Mouse (Mus musculus) liver, embryonic 14.5 days (tissue): ENCODE measurements around the gene Trmt61a. TPM values are rescaled to one million over a fixed set of nuclear protein-coding genes. Genes with fewer than 3 reads are reported as not detected.

Experiments used
- ATAC-seq: fragments of 200-750 bp; cut with Nextera tagmentation; 2 replicates; pipeline ENCODE4 v1.8.0; 2017; ENCODE audit warnings: moderate number of reproducible peaks, mild to moderate bottlenecking, moderate library complexity; ENCODE audit not compliant: insufficient read depth
- DNase-seq, 3 experiments: peaks; one replicate each; pipeline ENCODE4 v3.0.0-alpha.2; 2012 to 2013; ENCODE audit warnings: low read depth in 3 of 3, low spot score in 3 of 3
- H3K27ac ChIP-seq: fragments of 300-500 bp; sonication (generic); 2 replicates; pipeline ENCODE4 v1.5.1; 2014; ENCODE audit warnings: moderate library complexity, mild to moderate bottlenecking, control low read depth, inconsistent platforms
- H3K27me3 ChIP-seq: fragments of 300-500 bp; sonication (generic); 2 replicates; pipeline ENCODE4 v1.6.1; 2014; ENCODE audit warnings: mild to moderate bottlenecking, low read length, moderate library complexity; ENCODE audit not compliant: control insufficient read depth, insufficient read depth
- H3K36me3 ChIP-seq: fragments of 300-500 bp; sonication (generic); replicated peaks from 2 replicates; pipeline ENCODE4 v1.6.1; 2014; ENCODE audit warnings: low read depth; ENCODE audit not compliant: control insufficient read depth, insufficient read depth
- H3K4me1 ChIP-seq, 2 experiments: fragments of 200-500 bp in 1 of 2; fragments of 300-500 bp in 1 of 2; sonication (generic) in 1 of 2; replicated peaks; 2 replicates each; pipeline ENCODE4 v1.6.1; 2012 to 2014; ENCODE audit warnings: antibody characterized with exemption in 1 of 2, inconsistent platforms in 1 of 2, low read length in 1 of 2; ENCODE audit not compliant: control insufficient read depth in 2 of 2, insufficient read depth in 2 of 2
- H3K4me2 ChIP-seq: fragments of 300-500 bp; sonication (generic); 2 replicates; pipeline ENCODE4 v1.6.1; 2014; ENCODE audit warnings: low read depth, mild to moderate bottlenecking, control low read depth, moderate library complexity
- H3K4me3 ChIP-seq, 2 experiments: fragments of 200-500 bp in 1 of 2; fragments of 300-500 bp in 1 of 2; sonication (generic) in 1 of 2; 2 replicates each; pipeline ENCODE4 v1.5.1; 2012 to 2014; ENCODE audit warnings: low read depth in 2 of 2, low read length in 2 of 2, mild to moderate bottlenecking in 2 of 2, control low read depth in 1 of 2, inconsistent platforms in 1 of 2, moderate library complexity in 1 of 2; ENCODE audit not compliant: insufficient read depth in 1 of 2
- H3K9ac ChIP-seq: fragments of 300-500 bp; sonication (generic); replicated peaks from 2 replicates; pipeline ENCODE4 v1.6.1; 2014; ENCODE audit warnings: mild to moderate bottlenecking, control low read depth, moderate library complexity
- H3K9me3 ChIP-seq: fragments of 300-500 bp; sonication (generic); 2 replicates; pipeline ENCODE4 v1.6.1; 2016; ENCODE audit warnings: low read length, mixed read lengths; ENCODE audit not compliant: control insufficient read depth
- CTCF ChIP-seq: IDR thresholded peaks from 2 replicates; pipeline ENCODE4 v1.5.1; 2016; ENCODE audit warnings: antibody characterized with exemption, low read depth, control low read depth
- EP300 ChIP-seq: IDR thresholded peaks from 2 replicates; pipeline ENCODE4 v1.6.1; 2016; ENCODE audit warnings: antibody characterized with exemption, low read depth
- WGBS: fragments of 180-500 bp; shearing (Covaris S2); extraction: QIAGEN DNeasy Blood & Tissue Kit; methylation state at CpG from one replicate; pipeline ENCODE4 v1.1.7; 2014; ENCODE audit not compliant: insufficient replicate concordance; 5-methylcytosine and 5-hydroxymethylcytosine counted together
- polyA plus RNA-seq, 2 experiments: library from polyadenylated mRNA; depleted of rRNA in 1 of 2; stranded (reverse) in 1 of 2; unstranded in 1 of 2; fragments of >200 nt; fragmentation: Nextera tagmentation in 1 of 2; extraction: Ambion mirVana in 1 of 2; gene quantifications; 2 replicates each; pipeline versions ENCODE4 v1.2.1 to v1.2.3; 2012 to 2014

The Trmt61a gene
- polyA plus RNA-seq, 2 experiments, result 3.3 to 19.3 TPM

DNA sequence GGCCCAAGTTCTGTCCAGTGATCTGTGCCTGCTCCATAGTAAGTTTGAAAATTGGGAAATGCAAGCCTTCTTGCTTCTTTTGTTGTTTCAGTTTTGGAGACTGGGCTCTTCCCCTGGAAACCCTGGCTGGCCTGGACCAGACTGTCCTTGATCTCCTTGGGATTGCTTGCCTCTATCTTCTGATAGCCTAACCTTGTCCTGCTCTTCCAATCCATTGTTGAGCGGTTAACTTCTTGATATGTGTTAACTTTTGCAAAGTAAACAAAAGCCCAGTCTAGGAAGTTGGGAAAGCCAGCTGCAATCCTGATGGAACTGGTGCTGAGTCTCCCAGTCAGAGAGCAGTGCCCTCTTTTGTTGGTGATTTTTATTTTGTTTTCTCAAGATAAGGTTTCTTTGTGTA lies 50.1 kb downstream of the Trmt61a start:
- Histone ChIP-seq H3K4me3 (no peak overlapping the region), H3K9me3 (no peaks in the 10 kb centered on the region), H3K9ac (no peak overlapping the region), H3K27me3 (no peaks in the 10 kb centered on the region), H3K4me1 (peaks cover 0 to 4% of the 10 kb centered on the region in 2 experiments; a peak in 2 of 4 replicates), H3K27ac (no peak overlapping the region), H3K36me3 (no peaks in the 10 kb centered on the region; the same call in 1 of the 2 replicates), H3K4me2 (no peak overlapping the region)
- DNase-seq (no peak), ATAC-seq (no peak)
- WGBS, result 73% methylated on average over 1 of the region's 1 CpGs
- TF ChIP-seq CTCF, result no peak
- no peak for TF ChIP-seq EP300

DNA sequence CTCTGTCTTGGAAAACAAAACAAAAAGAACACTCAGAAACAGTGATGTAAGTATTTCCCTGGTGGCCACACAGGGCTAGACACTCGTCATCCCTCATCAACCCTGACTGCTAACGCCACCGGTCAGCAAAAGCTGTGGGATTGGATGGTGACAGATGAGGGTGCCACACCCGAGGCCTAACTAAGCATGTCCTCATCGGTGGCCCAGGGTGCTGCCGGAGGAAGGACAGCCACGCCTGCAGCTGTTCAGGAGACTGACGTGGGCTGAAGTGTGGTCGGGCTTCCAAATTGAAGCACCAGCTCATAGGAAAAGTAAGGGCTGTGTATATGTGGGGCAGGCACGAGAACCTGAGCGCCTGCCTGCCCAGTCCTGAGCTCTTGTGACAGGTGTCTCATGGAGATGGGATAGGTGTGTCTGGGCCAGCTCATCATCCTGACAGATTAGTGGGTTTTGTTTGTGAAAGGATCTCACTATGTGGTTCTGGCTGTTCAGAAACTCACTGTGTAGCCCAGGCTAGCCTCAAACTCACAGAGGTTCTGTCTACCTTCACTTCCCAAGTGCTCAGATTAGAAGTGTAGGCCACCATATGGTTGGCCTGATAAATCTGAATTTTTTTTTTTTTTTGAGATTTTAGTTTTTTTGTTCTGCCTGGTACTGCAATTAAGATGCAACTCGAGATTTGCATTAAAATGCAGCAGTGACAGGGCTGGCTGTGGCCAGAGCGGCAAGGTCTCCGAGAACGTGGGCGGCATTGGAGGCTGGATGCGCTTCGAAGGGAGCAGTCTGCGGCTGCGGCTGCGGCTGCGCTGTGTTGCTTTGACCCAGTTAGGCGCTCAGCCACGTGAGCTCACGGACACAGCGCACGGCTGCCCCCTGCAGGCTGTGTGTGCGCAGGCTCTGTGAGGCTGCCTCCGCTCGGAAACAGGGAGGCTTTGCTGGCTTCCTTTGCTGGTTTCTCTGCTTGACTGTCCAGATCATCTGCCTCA lies 54.2 kb downstream of the Trmt61a start:
- no peak overlapping the region for H3K4me3 ChIP-seq
- no peak overlapping the region for H3K27ac ChIP-seq
- H3K9me3 ChIP-seq, result no peaks in the 10 kb centered on the region
- ATAC-seq (peak; percentile 82), DNase-seq (peak; percentile 61 to 70 (median 63))
- no peak overlapping the region for H3K9ac ChIP-seq
- 28% methylated on average over 30 of the region's 30 CpGs for WGBS
- TF ChIP-seq EP300 (no peak), CTCF (peak; percentile 99)
- no peaks in the 10 kb centered on the region for H3K36me3 ChIP-seq
- H3K4me1 ChIP-seq, result peaks cover 0 to 4% of the 10 kb centered on the region in 2 experiments; a peak in 2 of 4 replicates
- no peak overlapping the region for H3K4me2 ChIP-seq
- H3K27me3 ChIP-seq, result no peaks in the 10 kb centered on the region

DNA sequence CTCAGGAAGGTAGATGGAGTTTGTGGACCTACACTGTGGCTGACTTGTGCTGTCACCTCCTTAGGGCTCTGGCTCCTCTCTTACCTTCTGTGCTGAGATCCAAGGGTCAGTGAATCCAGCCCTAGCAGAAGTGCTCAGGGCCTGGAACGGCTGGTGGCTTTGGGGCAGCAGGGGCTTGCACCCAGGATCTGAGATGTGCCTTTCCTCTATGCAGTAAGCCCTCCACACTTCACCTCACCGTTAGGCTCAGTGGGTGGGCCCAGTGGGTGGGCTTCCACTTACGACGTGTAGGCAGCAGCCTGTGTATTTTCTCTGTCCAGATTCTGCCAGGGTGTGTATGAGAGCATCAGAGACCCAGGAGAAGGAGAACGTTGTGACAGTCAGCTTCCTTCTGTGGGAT lies 55.0 kb downstream of the Trmt61a start:
- H3K4me1 ChIP-seq, result peaks cover 0 to 4% of the 10 kb centered on the region in 2 experiments; a peak in 2 of 4 replicates
- no peak overlapping the region for H3K9ac ChIP-seq
- TF ChIP-seq EP300 (no peak), CTCF (no peak)
- no peak for DNase-seq
- no peak overlapping the region for H3K4me2 ChIP-seq
- 72% methylated on average over 5 of the region's 5 CpGs for WGBS
- H3K36me3 ChIP-seq, result no peaks in the 10 kb centered on the region
- H3K27me3 ChIP-seq, result no peaks in the 10 kb centered on the region
- no peak overlapping the region for H3K27ac ChIP-seq
- no peak overlapping the region for H3K4me3 ChIP-seq
- ATAC-seq, result peak; percentile 5; the same call in 1 of the 2 replicates
- H3K9me3 ChIP-seq, result no peaks in the 10 kb centered on the region

Other genes starting within 250 kb of the Trmt61a start
- gene Tnfaip2, start 235.6 kb upstream of the Trmt61a start, polyA plus RNA-seq (2012; rRNA removed), result 57.6 and 61.8 TPM in 2 replicates
- gene Tnfaip2, start 235.6 kb upstream of the Trmt61a start, polyA plus RNA-seq (2014; fragmentation: Nextera tagmentation; extraction: Ambion mirVana), result 78.7 and 88.5 TPM in 2 replicates
- 0.61 and 0.91 TPM in 2 replicates for gene Gm266, start 192.3 kb upstream of the Trmt61a start, polyA plus RNA-seq (2012; rRNA removed)
- 0.42 and 0.53 TPM in 2 replicates for gene Gm266, start 192.3 kb upstream of the Trmt61a start, polyA plus RNA-seq (2014; fragmentation: Nextera tagmentation; extraction: Ambion mirVana)
- 64.1 and 112 TPM in 2 replicates for gene Eif5, start 140.1 kb upstream of the Trmt61a start, polyA plus RNA-seq (2012; rRNA removed)
- 411 and 432 TPM in 2 replicates for gene Eif5, start 140.1 kb upstream of the Trmt61a start, polyA plus RNA-seq (2014; fragmentation: Nextera tagmentation; extraction: Ambion mirVana)
- gene Mark3, start 103.6 kb upstream of the Trmt61a start, polyA plus RNA-seq (2012; rRNA removed), result 14.6 and 24.6 TPM in 2 replicates
- 18.0 and 19.5 TPM in 2 replicates for gene Mark3, start 103.6 kb upstream of the Trmt61a start, polyA plus RNA-seq (2014; fragmentation: Nextera tagmentation; extraction: Ambion mirVana)
- 26.5 and 31.4 TPM in 2 replicates for gene Ckb, start 5.8 kb upstream of the Trmt61a start, polyA plus RNA-seq (2012; rRNA removed)
- 26.1 and 28.0 TPM in 2 replicates for gene Ckb, start 5.8 kb upstream of the Trmt61a start, polyA plus RNA-seq (2014; fragmentation: Nextera tagmentation; extraction: Ambion mirVana)
- gene Bag5, start 35.2 kb downstream of the Trmt61a start, polyA plus RNA-seq (2012; rRNA removed), result 5.5 and 9.8 TPM in 2 replicates
- 15.2 and 15.5 TPM in 2 replicates for gene Bag5, start 35.2 kb downstream of the Trmt61a start, polyA plus RNA-seq (2014; fragmentation: Nextera tagmentation; extraction: Ambion mirVana)
- gene Apopt1, start 35.2 kb downstream of the Trmt61a start, polyA plus RNA-seq (2012; rRNA removed), result 7.5 and 13.4 TPM in 2 replicates
- gene Apopt1, start 35.2 kb downstream of the Trmt61a start, polyA plus RNA-seq (2014; fragmentation: Nextera tagmentation; extraction: Ambion mirVana), result 19.3 and 20.0 TPM in 2 replicates
- 11.3 and 16.3 TPM in 2 replicates for gene Klc1, start 80.7 kb downstream of the Trmt61a start, polyA plus RNA-seq (2012; rRNA removed)
- gene Klc1, start 80.7 kb downstream of the Trmt61a start, polyA plus RNA-seq (2014; fragmentation: Nextera tagmentation; extraction: Ambion mirVana), result 14.3 and 17.2 TPM in 2 replicates
- gene Xrcc3, start 135.8 kb downstream of the Trmt61a start, polyA plus RNA-seq (2012; rRNA removed), result 11.7 and 15.5 TPM in 2 replicates
- gene Xrcc3, start 135.8 kb downstream of the Trmt61a start, polyA plus RNA-seq (2014; fragmentation: Nextera tagmentation; extraction: Ambion mirVana), result 6.6 and 7.5 TPM in 2 replicates
- gene Zfyve21, start 136.1 kb downstream of the Trmt61a start, polyA plus RNA-seq (2012; rRNA removed), result 35.3 and 38.4 TPM in 2 replicates
- 52.0 and 54.5 TPM in 2 replicates for gene Zfyve21, start 136.1 kb downstream of the Trmt61a start, polyA plus RNA-seq (2014; fragmentation: Nextera tagmentation; extraction: Ambion mirVana)
- 2.5 and 2.8 TPM in 2 replicates for gene Ppp1r13b, start 230.0 kb downstream of the Trmt61a start, polyA plus RNA-seq (2012; rRNA removed)
- gene Ppp1r13b, start 230.0 kb downstream of the Trmt61a start, polyA plus RNA-seq (2014; fragmentation: Nextera tagmentation; extraction: Ambion mirVana), result 2.9 and 3.6 TPM in 2 replicates